Mouse (Mus musculus) CD4-positive helper T cell, adult 2 months (primary cell): ENCODE measurements around the gene E130208F15Rik.

Experiments used
- DNase-seq: peaks from one replicate; pipeline ENCODE4 v3.0.0-alpha.2; 2012; ENCODE audit warnings: low read depth, missing footprints, low spot score

The E130208F15Rik gene

GRCm38 (mm10) chr7:30306083-30306779 lies 15.3 kb upstream of the E130208F15Rik start:
- peak; percentile 57 for DNase-seq

GRCm38 (mm10) chr7:30308076-30309005 lies 13.2 kb upstream of the E130208F15Rik start, which contains the start of gene Alkbh6:
TSS of gene Alkbh6 (plus strand) at chr7:30308717.
- peak; percentile 97 for DNase-seq

- DNase-seq: no peak
Observed at GRCm38 (mm10) chr7:30309395-30310129, 12.0 kb upstream of the E130208F15Rik start.

GRCm38 (mm10) chr7:30310136-30310535 lies 11.4 kb upstream of the E130208F15Rik start:
- no peak for DNase-seq

- no peak for DNase-seq
Observed at GRCm38 (mm10) chr7:30313666-30314320, 7.7 kb upstream of the E130208F15Rik start.

- DNase-seq: no peak
Observed at GRCm38 (mm10) chr7:30314721-30315155, 6.8 kb upstream of the E130208F15Rik start, which contains the start of gene Syne4. TSS of gene Syne4 (plus strand) at chr7:30314807.

- DNase-seq: no peak
Observed at GRCm38 (mm10) chr7:30315559-30316529, 5.7 kb upstream of the E130208F15Rik start.

GRCm38 (mm10) chr7:30318142-30318541 lies 3.4 kb upstream of the E130208F15Rik start:
- no peak for DNase-seq

- DNase-seq: no peak
Observed at GRCm38 (mm10) chr7:30320946-30321345, 594 bp upstream of the E130208F15Rik start.

- peak; percentile 97 for DNase-seq
Observed at GRCm38 (mm10) chr7:30322285-30322667, 736 bp downstream of the E130208F15Rik start.

- peak; percentile 85 for DNase-seq
Observed at GRCm38 (mm10) chr7:30322865-30323264, 1.3 kb downstream of the E130208F15Rik start.

GRCm38 (mm10) chr7:30323795-30324194 lies 2.3 kb downstream of the E130208F15Rik start, which contains the start of gene Sdhaf1:
TSS of gene Sdhaf1 (minus strand) at chr7:30323895.
- DNase-seq: no peak

- no peak for DNase-seq
Observed at GRCm38 (mm10) chr7:30324300-30324944, 2.9 kb downstream of the E130208F15Rik start.

GRCm38 (mm10) chr7:30325364-30325763 lies 3.8 kb downstream of the E130208F15Rik start:
- DNase-seq: peak; percentile 77

GRCm38 (mm10) chr7:30326427-30326826 lies 4.9 kb downstream of the E130208F15Rik start:
- DNase-seq: no peak

- DNase-seq: peak; percentile 55
Observed at GRCm38 (mm10) chr7:30327140-30327539, 5.6 kb downstream of the E130208F15Rik start.

GRCm38 (mm10) chr7:30328379-30328778 lies 6.8 kb downstream of the E130208F15Rik start:
- no peak for DNase-seq

- peak; percentile 91 for DNase-seq
Observed at GRCm38 (mm10) chr7:30331887-30332286, 10.3 kb downstream of the E130208F15Rik start.

- peak; percentile 73 for DNase-seq
Observed at GRCm38 (mm10) chr7:30332622-30333259, 11.2 kb downstream of the E130208F15Rik start.
